Mouse (Mus musculus): ENCODE measurements around the gene Fkbp10. TPM values are rescaled to one million over a fixed set of nuclear protein-coding genes. Genes with fewer than 3 reads are reported as not detected.
A peak's percentile ranks its signal among the peaks of the same experiment; 100 is the strongest.

The Fkbp10 gene
- polyA plus RNA-seq, 1 experiment from 2014 or later = 62.1 TPM

GRCm38 (mm10) chr11:100395200-100395599, 20.3 kb upstream of the Fkbp10 start:
- H3K27me3 ChIP-seq (ENCODE audit: control insufficient read depth, insufficient read depth, low read length) = no peaks in the 10 kb centered on the region
- peaks cover 25% of the 10 kb centered on the region for H3K4me1 ChIP-seq (replicated peaks; ENCODE audit: control insufficient read depth, insufficient read depth)
- H3K27ac ChIP-seq (replicated peaks) = peak overlapping the region; percentile 98
- no peaks in the 10 kb centered on the region; the same call in 1 of the 2 replicates for H3K36me3 ChIP-seq (ENCODE audit: control insufficient read depth, insufficient read depth, low read length)
- peak overlapping the region; percentile 82 for H3K4me2 ChIP-seq (replicated peaks; ENCODE audit: low read depth)
- peak; percentile 88 for DNase-seq (ENCODE audit: low spot score)
- ATAC-seq (ENCODE audit: low FRiP score, low TSS enrichment) = peak; percentile 45
- 30% methylated on average over 11 of the region's 11 CpGs for WGBS
- H3K4me3 ChIP-seq (ENCODE audit: low read depth, low read length) = peak overlapping the region; percentile 93
- H3K9me3 ChIP-seq (ENCODE audit: control insufficient read depth, low read length) = no peaks in the 10 kb centered on the region
- TF ChIP-seq EP300 (optimal IDR thresholded peaks at IDR 0.05) (no peak), CTCF (IDR thresholded peaks at IDR 0.05; ENCODE audit: low read depth) (no peak)
- H3K9ac ChIP-seq (ENCODE audit: low read length) = peak overlapping the region; percentile 55

DNA sequence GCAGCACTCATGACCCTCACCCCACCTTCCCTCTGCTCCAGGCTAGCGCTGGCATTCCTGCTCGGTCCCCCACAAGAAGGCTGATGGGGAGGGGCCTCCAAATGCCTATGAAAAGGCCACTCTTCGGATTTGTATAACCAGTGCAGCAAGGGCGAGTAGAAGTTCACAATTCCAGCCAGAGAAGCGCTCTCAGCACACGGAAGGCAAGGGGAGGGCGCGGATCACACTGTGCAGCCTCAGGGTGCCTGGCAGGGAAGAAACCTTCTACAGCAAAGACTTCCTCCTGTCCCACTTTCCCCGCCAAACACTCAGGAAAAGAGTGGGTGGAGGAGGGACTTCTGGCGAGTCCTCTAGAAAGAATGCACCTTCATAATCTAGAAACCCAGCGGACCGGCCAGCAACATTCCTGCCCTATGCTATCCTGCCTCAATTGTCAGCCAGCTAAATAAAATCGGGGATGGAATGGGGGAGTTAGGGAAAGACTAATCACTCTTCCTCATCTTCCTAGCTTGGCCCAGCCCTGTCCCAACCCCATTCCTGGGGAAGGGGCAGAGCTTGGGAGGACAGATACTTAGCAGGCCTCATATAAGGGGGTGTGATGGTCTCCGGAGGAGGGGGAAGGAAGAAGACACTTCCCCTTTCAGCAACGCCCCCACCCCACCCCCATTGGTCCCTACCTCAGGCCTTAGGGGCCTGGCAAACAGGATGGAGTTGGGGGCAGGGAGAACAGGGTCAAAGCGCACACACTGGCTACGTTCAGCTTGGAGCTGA, 19.5 kb upstream of the Fkbp10 start:
- H3K4me2 ChIP-seq (replicated peaks; ENCODE audit: low read depth) = peak overlapping the region; percentile 82
- H3K9ac ChIP-seq (ENCODE audit: low read length) = peak overlapping the region; percentile 96
- ATAC-seq (ENCODE audit: low FRiP score, low TSS enrichment) (peak; percentile 9; the same call in 1 of the 2 replicates), DNase-seq (ENCODE audit: low spot score) (peak; percentile 73)
- H3K4me3 ChIP-seq (ENCODE audit: low read depth, low read length) = peak overlapping the region; percentile 93
- no peaks in the 10 kb centered on the region for H3K27me3 ChIP-seq (ENCODE audit: control insufficient read depth, insufficient read depth, low read length)
- WGBS = 16% methylated on average over 17 of the region's 17 CpGs
- no peaks in the 10 kb centered on the region; the same call in 1 of the 2 replicates for H3K36me3 ChIP-seq (ENCODE audit: control insufficient read depth, insufficient read depth, low read length)
- H3K4me1 ChIP-seq (replicated peaks; ENCODE audit: control insufficient read depth, insufficient read depth) = peaks cover 17% of the 10 kb centered on the region
- TF ChIP-seq EP300 (optimal IDR thresholded peaks at IDR 0.05) = no peak
- peak; percentile 40; the same call in 1 of the 2 replicates for TF ChIP-seq CTCF (IDR thresholded peaks at IDR 0.05; ENCODE audit: low read depth)
- peak overlapping the region; percentile 98 for H3K27ac ChIP-seq (replicated peaks)
- no peaks in the 10 kb centered on the region for H3K9me3 ChIP-seq (ENCODE audit: control insufficient read depth, low read length)

DNA sequence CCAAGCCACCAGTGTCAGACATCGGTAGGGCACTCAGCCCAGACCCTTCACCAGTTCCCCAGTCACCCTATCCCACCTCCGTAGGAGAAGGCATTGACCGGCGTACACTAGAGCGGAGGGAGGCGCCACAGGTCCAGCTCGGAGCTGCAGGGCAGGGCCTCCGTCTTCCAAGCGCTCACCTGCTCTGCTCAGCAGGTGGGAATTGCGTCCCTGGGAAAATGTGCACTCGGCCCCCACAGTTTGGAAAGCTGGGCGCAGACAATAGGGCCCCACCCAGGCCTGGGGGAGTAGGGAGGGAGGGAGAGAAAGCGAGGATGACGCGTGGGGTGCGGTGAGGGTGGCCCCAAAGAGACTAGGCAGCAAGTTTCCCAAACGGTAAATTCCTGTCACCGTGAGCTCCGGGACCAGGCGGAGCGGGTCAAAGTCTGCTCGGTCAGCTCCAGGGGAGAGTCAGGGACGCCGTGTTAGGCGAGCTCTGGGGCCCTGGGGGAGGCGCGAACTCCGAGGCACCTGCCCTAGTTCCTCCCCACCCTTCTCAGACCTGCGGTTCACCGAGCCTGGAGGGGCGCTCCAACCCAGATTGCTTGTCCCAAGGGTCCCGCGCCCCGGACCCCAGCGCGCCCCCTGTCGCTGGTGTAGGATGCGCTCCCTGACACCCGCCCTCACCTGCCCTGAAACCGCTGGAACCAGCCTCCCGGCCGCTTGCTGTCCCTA, 18.5 kb upstream of the Fkbp10 start:
- peak overlapping the region; percentile 82 for H3K4me2 ChIP-seq (replicated peaks; ENCODE audit: low read depth)
- H3K9ac ChIP-seq (ENCODE audit: low read length) = peak overlapping the region; percentile 96
- TF ChIP-seq CTCF (IDR thresholded peaks at IDR 0.05; ENCODE audit: low read depth) (peak; percentile 66), EP300 (optimal IDR thresholded peaks at IDR 0.05) (no peak)
- no peaks in the 10 kb centered on the region for H3K9me3 ChIP-seq (ENCODE audit: control insufficient read depth, low read length)
- peak; percentile 85 for DNase-seq (ENCODE audit: low spot score)
- peak overlapping the region; percentile 98 for H3K27ac ChIP-seq (replicated peaks)
- no peaks in the 10 kb centered on the region; the same call in 1 of the 2 replicates for H3K36me3 ChIP-seq (ENCODE audit: control insufficient read depth, insufficient read depth, low read length)
- no peaks in the 10 kb centered on the region for H3K27me3 ChIP-seq (ENCODE audit: control insufficient read depth, insufficient read depth, low read length)
- H3K4me3 ChIP-seq (ENCODE audit: low read depth, low read length) = peak overlapping the region; percentile 93
- 3% methylated on average over 42 of the region's 42 CpGs for WGBS
- peak; percentile 43 for ATAC-seq (ENCODE audit: low FRiP score, low TSS enrichment)
- peaks cover 14% of the 10 kb centered on the region for H3K4me1 ChIP-seq (replicated peaks; ENCODE audit: control insufficient read depth, insufficient read depth)

DNA sequence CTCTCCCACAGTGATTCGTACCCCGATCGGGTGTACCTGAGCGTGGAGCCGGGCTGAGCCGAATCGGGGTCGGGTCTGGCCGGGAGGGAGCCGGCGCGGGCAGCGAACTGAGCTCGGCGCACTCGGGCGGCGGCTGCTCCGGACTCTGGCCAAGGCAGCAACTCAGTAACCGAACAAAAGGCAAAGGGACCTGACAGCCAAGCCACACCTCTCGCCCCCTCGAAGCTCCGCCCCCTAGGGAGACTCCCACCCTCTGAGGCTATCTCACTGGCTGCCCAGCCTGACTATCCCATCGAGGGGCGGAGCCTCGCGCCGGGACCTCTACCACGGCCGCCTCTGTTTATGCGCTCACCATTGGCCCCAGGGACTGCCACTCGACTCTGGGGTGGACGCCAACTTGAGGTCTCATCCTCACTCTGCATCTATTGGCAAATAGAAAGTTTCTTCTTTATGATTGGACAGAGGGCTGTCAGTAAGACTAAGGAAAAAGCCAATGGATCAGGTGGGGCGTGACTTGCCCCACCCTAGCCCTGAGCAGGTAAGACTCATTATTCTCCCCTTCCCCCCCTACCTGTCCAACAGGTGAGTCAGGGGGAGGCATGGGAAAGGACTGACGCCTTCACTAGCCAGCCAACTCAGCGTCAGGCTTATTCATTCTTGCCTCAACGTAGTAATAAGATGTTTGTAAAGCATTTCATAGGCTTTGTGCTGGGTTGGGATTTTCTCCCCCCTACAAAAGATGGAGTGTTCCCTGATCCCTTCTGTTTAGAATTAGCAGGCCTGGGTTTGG, 17.7 kb upstream of the Fkbp10 start, which contains the start of gene Jup:
TSS of gene Jup (minus strand) at position 164 of the 790 bp plus-strand sequence.
- H3K27me3 ChIP-seq (ENCODE audit: control insufficient read depth, insufficient read depth, low read length) = no peaks in the 10 kb centered on the region
- peak; percentile 95 for ATAC-seq (ENCODE audit: low FRiP score, low TSS enrichment)
- TF ChIP-seq EP300 (optimal IDR thresholded peaks at IDR 0.05) (no peak), CTCF (IDR thresholded peaks at IDR 0.05; ENCODE audit: low read depth) (no peak)
- H3K9ac ChIP-seq (ENCODE audit: low read length) = peak within 1 kb of the TSS; percentile 96
- H3K36me3 ChIP-seq (ENCODE audit: control insufficient read depth, insufficient read depth, low read length) = no peaks in the 10 kb centered on the region; the same call in 1 of the 2 replicates
- DNase-seq (ENCODE audit: low spot score) = peak; percentile 100
- H3K4me1 ChIP-seq (replicated peaks; ENCODE audit: control insufficient read depth, insufficient read depth) = peaks cover 13% of the 10 kb centered on the region
- peak within 1 kb of the TSS; percentile 93 for H3K4me3 ChIP-seq (ENCODE audit: low read depth, low read length)
- peak within 1 kb of the TSS; percentile 98 for H3K27ac ChIP-seq (replicated peaks)
- H3K4me2 ChIP-seq (replicated peaks; ENCODE audit: low read depth) = peak within 1 kb of the TSS; percentile 82
- no peaks in the 10 kb centered on the region for H3K9me3 ChIP-seq (ENCODE audit: control insufficient read depth, low read length)
- WGBS = under 1% methylated on average over 37 of the region's 37 CpGs

- H3K9ac ChIP-seq (ENCODE audit: low read length) = no peak overlapping the region
- peaks cover 15% of the 10 kb centered on the region for H3K4me1 ChIP-seq (replicated peaks; ENCODE audit: control insufficient read depth, insufficient read depth)
- no peaks in the 10 kb centered on the region for H3K27me3 ChIP-seq (ENCODE audit: control insufficient read depth, insufficient read depth, low read length)
- no peaks in the 10 kb centered on the region for H3K9me3 ChIP-seq (ENCODE audit: control insufficient read depth, low read length)
- DNase-seq (ENCODE audit: low spot score) (no peak), ATAC-seq (ENCODE audit: low FRiP score, low TSS enrichment) (no peak)
- peak overlapping the region; percentile 3 for H3K27ac ChIP-seq (replicated peaks)
- no peak overlapping the region for H3K4me2 ChIP-seq (replicated peaks; ENCODE audit: low read depth)
- no peaks in the 10 kb centered on the region; the same call in 1 of the 2 replicates for H3K36me3 ChIP-seq (ENCODE audit: control insufficient read depth, insufficient read depth, low read length)
- TF ChIP-seq CTCF (IDR thresholded peaks at IDR 0.05; ENCODE audit: low read depth) (no peak), EP300 (optimal IDR thresholded peaks at IDR 0.05) (no peak)
- 88% methylated on average over 7 of the region's 7 CpGs for WGBS
- no peak overlapping the region for H3K4me3 ChIP-seq (ENCODE audit: low read depth, low read length)
Measured at GRCm38 (mm10) chr11:100398517-100398916, 17.0 kb upstream of the Fkbp10 start.

Measured in stomach, postnatal 0 days (tissue).